ENCODE assay signal across 8 mouse cellular contexts in genomic region chr17:33289039-33289875, GRCm38 (mm10). TPM values are rescaled to one million over a fixed set of nuclear protein-coding genes. Genes with fewer than 3 reads are reported as not detected.
DNase-seq lines count a peak whose midpoint lies in the region; ATAC-seq lines count a peak whose summit lies in the region.
"Not testable (repeated sequence)": the region's sequence is repeated elsewhere in the genome, so short reads cannot be mapped to it uniquely, and the experiment has no call there.

TSS of gene Zfp955b (plus strand) at chr17:33289544.

- peak within 1 kb of the TSS in 1 of 2 experiments; percentile 25; a peak in 1 of 4 replicates for H3K4me3 ChIP-seq in ES-E14 (ENCODE audit: insufficient read depth in 1 of 2, low read depth in 1 of 2, low read length in 2 of 2, poor library complexity in 1 of 2, severe bottlenecking in 1 of 2)
- peak within 1 kb of the TSS; percentile 13; the same call in 1 of the 2 replicates for H3K4me3 ChIP-seq in embryonic facial prominence, embryonic 13.5 days
- peak within 1 kb of the TSS; percentile 15; the same call in 1 of the 2 replicates for H3K4me3 ChIP-seq in kidney, embryonic 16.5 days (ENCODE audit: low read length)
- not testable (repeated sequence) for H3K4me3 ChIP-seq in limb, embryonic 10.5 days; neural tube, embryonic 15.5 days (replicated peaks)
- peak within 1 kb of the TSS; percentile 8; the same call in 1 of the 2 replicates for H3K4me3 ChIP-seq in macrophage (ENCODE audit: inconsistent target)

- H3K4me2 ChIP-seq in embryonic facial prominence, embryonic 13.5 days = peak within 1 kb of the TSS; percentile 41
- not testable (repeated sequence) for H3K4me2 ChIP-seq in kidney, embryonic 16.5 days (replicated peaks; ENCODE audit: low read depth, low read length)
- peak within 1 kb of the TSS; percentile 20 for H3K4me2 ChIP-seq in neural tube, embryonic 15.5 days

- H3K79me2 ChIP-seq in macrophage (ENCODE audit: inconsistent target) = not testable (repeated sequence)

- H3K9ac ChIP-seq in ES-E14 (ENCODE audit: insufficient read depth, low read depth, low read length, poor library complexity, severe bottlenecking); embryonic facial prominence, embryonic 13.5 days; kidney, embryonic 16.5 days (replicated peaks; ENCODE audit: low read length); neural tube, embryonic 15.5 days (replicated peaks): not testable (repeated sequence)

- in situ Hi-C loops in ES-E14 (cut with MboI; ENCODE audit: low sequenced_read_pairs in 2 of 2, unreplicated experiment in 2 of 2) = not testable (repeated sequence)

- WGBS in embryonic facial prominence, embryonic 13.5 days = no CpG with 5 or more reads among the region's 25 CpGs
- no CpG with 5 or more reads among the region's 25 CpGs for WGBS in kidney, embryonic 16.5 days
- WGBS in limb, embryonic 10.5 days = no CpG with 5 or more reads among the region's 25 CpGs
- no CpG with 5 or more reads among the region's 25 CpGs for WGBS in macrophage (ENCODE audit: missing documents)
- no CpG with 5 or more reads among the region's 25 CpGs for WGBS in neural tube, embryonic 15.5 days

- not testable (repeated sequence) for DNase-seq in ES-E14 (ENCODE audit: low read depth, low spot score); gastrocnemius, postnatal 14 days; heart, postnatal 36 days; limb, embryonic 10.5 days (ENCODE audit: low spot score)

- H3K27ac ChIP-seq in ES-E14 (ENCODE audit: insufficient read depth, low read depth, low read length, poor library complexity, severe bottlenecking); embryonic facial prominence, embryonic 13.5 days; kidney, embryonic 16.5 days (ENCODE audit: low read length); limb, embryonic 10.5 days; macrophage; neural tube, embryonic 15.5 days (replicated peaks): not testable (repeated sequence)

- H3K27me3 ChIP-seq in embryonic facial prominence, embryonic 13.5 days; kidney, embryonic 16.5 days (ENCODE audit: insufficient read depth, low read length); limb, embryonic 10.5 days (ENCODE audit: low read depth, poor library complexity, severe bottlenecking); neural tube, embryonic 15.5 days (replicated peaks): not testable (repeated sequence)

- not testable (repeated sequence) for H3K4me1 ChIP-seq in ES-E14 (ENCODE audit: control insufficient read depth in 2 of 2, insufficient read depth in 2 of 2, low read length in 2 of 2, poor library complexity in 1 of 2); embryonic facial prominence, embryonic 13.5 days; kidney, embryonic 16.5 days (ENCODE audit: insufficient read depth, low read length); limb, embryonic 10.5 days; neural tube, embryonic 15.5 days

- not testable (repeated sequence) for H3K36me3 ChIP-seq in ES-E14 (ENCODE audit: control insufficient read depth, insufficient read depth, low read length, poor library complexity, severe bottlenecking); embryonic facial prominence, embryonic 13.5 days; kidney, embryonic 16.5 days (ENCODE audit: insufficient read depth, low read length); limb, embryonic 10.5 days; macrophage (ENCODE audit: inconsistent target); neural tube, embryonic 15.5 days

- peak; percentile 97 for ATAC-seq in embryonic facial prominence, embryonic 13.5 days (ENCODE audit: insufficient number of reproducible peaks, insufficient read depth, low FRiP score, low TSS enrichment, low read depth)
- peak; percentile 100 for ATAC-seq in kidney, embryonic 16.5 days (ENCODE audit: low FRiP score, low TSS enrichment)
- peak; percentile 100 for ATAC-seq in neural tube, embryonic 15.5 days (ENCODE audit: low FRiP score)

- not testable (repeated sequence) for H3K9me3 ChIP-seq in ES-E14 (ENCODE audit: control insufficient read depth, insufficient read depth, low read depth, low read length); embryonic facial prominence, embryonic 13.5 days; kidney, embryonic 16.5 days (ENCODE audit: low read length); limb, embryonic 10.5 days (replicated peaks); neural tube, embryonic 15.5 days (replicated peaks)

- intact Hi-C loops in gastrocnemius, postnatal 14 days (cut with DNase I; ENCODE audit: low total_unique reads); heart, postnatal 36 days (cut with DNase I): not testable (repeated sequence)

RNA-seq across cellular contexts. Expression of gene Zfp955b, which starts in this region (rescaled TPM):
- 21.5 and 23.0 TPM in 2 replicates for total RNA-seq in ES-E14 (2012; rRNA removed)
- polyA plus RNA-seq in embryonic facial prominence, embryonic 13.5 days (2015; fragmentation: Nextera tagmentation; extraction: Ambion mirVana) = 15.6 and 17.6 TPM in 2 replicates
- total RNA-seq in gastrocnemius, postnatal 14 days (2021) = 10 to 100 TPM; 10.9 to 11.9 TPM
- total RNA-seq in heart, postnatal 36 days (2021) = 10 to 100 TPM; 11.8 to 13.3 TPM
- 14.3 TPM in 2 replicates for polyA plus RNA-seq in kidney, embryonic 16.5 days (2015; fragmentation: Nextera tagmentation; extraction: Ambion mirVana)
- polyA plus RNA-seq in limb, embryonic 10.5 days (2016; fragmentation: Nextera tagmentation; extraction: Ambion mirVana) = 10.2 and 11.5 TPM in 2 replicates
- 10 to 100 TPM in 6 of 26 experiments, 1 to 10 TPM in 19, under 1 TPM in 1; 0.66 to 17.4 (median 5.3) TPM for total RNA-seq in macrophage (2018; cell fraction: chromatin; rRNA removed)
- 1 to 10 TPM in 18 of 26 experiments, under 1 TPM in 8; 0.37 to 3.9 (median 2.0) TPM for total RNA-seq in macrophage (2018; cell fraction: cytosol; rRNA removed)
- total RNA-seq in macrophage (2018; cell fraction: nucleus; rRNA removed) = 10 to 100 TPM in 3 of 26 experiments, 1 to 10 TPM in 19, under 1 TPM in 4; 0.60 to 11.8 (median 3.3) TPM
- polyA plus RNA-seq in macrophage (2018) = 2.9 to 3.9 TPM (median 3.5 TPM) in 3 replicates
- polyA plus RNA-seq in neural tube, embryonic 15.5 days (2015; fragmentation: Nextera tagmentation; extraction: Ambion mirVana) = 19.6 and 22.8 TPM in 2 replicates
